Mouse (Mus musculus): ENCODE measurements around the gene Plcz1. TPM values are rescaled to one million over a fixed set of nuclear protein-coding genes. Genes with fewer than 3 reads are reported as not detected.

Plcz1 gene
- not detected for total RNA-seq (2018; cell fraction: chromatin; rRNA removed)
- total RNA-seq (2018; cell fraction: cytosol; rRNA removed) = not detected
- total RNA-seq (2018; cell fraction: nucleus; rRNA removed) = not detected
- polyA plus RNA-seq (2018) = not detected in 3 replicates

DNA sequence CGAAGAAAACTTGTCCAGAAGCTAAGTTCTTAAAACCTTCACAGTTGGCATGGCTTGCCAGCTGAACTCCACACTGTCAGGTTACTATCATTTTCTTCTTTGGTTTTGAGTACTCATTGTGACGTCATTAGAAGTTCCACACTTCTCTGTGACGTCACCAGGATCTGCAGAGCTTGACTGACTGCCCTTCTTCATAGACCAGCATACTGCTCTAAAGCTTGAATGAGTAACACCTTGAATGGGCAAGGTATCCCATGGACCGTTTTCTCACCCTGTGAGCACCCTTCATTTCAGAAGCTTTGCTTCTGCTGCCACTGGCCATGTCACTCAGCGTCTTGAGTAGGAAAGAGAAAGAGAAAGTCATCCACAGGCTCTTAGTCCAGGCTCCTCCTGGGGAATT lies at the start of gene Plcz1:
Gene Plcz1, minus strand, starts transcription at position 101 of the 400 bp plus-strand sequence.
- Histone ChIP-seq H3K4me3 (ENCODE audit: inconsistent target) (no peak within 1 kb of the TSS), H3K36me3 (ENCODE audit: inconsistent target) (no peaks in the 10 kb centered on the region), H3K27ac (no peak within 1 kb of the TSS), H3K79me2 (ENCODE audit: inconsistent target) (no peaks in the 10 kb centered on the region)
- 82% methylated on average over 5 of the region's 5 CpGs for WGBS (ENCODE audit: missing documents)

DNA sequence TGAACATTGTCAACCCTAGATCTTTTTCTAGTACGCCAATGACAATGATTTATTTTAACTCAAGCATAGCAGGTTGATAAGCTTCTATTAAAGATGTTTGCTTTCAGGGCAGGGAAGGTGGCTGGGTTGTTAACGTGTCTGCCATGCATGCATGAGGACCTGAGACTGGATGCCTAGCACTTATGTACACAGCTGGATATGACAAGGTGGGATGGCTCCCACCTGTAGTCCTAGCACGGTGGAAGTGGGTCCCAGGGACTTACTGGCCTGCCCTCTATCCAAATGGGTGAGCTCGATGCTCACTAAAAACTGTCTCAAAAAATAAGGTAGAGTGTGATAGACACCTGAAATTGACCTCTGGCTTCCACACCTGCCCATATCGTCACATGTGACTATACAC lies 48.6 kb upstream of the Plcz1 start:
- Histone ChIP-seq H3K79me2 (ENCODE audit: inconsistent target) (no peaks in the 10 kb centered on the region), H3K36me3 (ENCODE audit: inconsistent target) (no peaks in the 10 kb centered on the region), H3K27ac (no peak overlapping the region), H3K4me3 (ENCODE audit: inconsistent target) (no peak overlapping the region)
- WGBS (ENCODE audit: missing documents) = 80% methylated on average over 5 of the region's 5 CpGs

DNA sequence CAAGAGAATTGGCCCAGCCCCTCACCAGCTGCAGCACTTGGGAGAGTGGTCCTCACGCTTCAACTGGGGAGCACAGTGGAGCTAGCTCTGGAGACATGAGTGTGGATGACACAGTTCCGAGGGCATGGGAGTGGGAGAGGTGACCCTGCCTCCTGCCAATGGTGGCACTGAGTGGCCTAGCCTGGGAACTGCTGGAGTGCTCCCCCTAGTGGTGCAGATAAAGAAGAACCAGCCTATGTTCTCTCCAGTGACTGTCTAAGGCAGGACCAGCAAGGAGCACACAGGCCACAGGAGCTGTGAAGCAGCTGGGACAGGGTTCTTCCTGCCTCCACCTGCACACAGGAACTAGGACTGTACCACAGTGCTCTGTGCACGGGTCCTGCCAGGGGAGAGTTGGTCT lies 40.5 kb upstream of the Plcz1 start:
- Histone ChIP-seq H3K36me3 (ENCODE audit: inconsistent target) (no peaks in the 10 kb centered on the region), H3K27ac (no peak overlapping the region), H3K4me3 (ENCODE audit: inconsistent target) (no peak overlapping the region), H3K79me2 (ENCODE audit: inconsistent target) (no peaks in the 10 kb centered on the region)
- WGBS (ENCODE audit: missing documents) = 75% methylated on average over 3 of the region's 3 CpGs

DNA sequence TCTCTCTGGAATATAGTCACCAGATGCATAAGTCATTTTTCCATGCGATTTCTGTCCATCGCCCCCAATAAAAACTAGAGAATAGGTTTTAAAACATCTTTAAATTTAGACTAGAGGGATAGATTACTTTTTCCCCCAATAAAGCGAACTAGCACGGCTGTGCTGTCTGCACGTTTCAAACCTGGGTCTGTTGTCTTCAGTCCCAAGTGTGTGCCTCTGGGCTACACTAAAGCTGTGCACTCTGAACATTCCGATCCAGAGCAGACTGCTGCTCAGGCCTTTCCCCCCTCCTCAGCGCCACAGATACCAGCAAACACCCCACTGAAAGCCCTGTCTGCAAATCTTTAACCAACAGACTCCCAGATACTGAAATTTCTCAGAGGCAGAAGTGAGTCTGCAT lies 39.7 kb upstream of the Plcz1 start:
- Histone ChIP-seq H3K4me3 (ENCODE audit: inconsistent target) (no peak overlapping the region), H3K27ac (no peak overlapping the region), H3K79me2 (ENCODE audit: inconsistent target) (no peaks in the 10 kb centered on the region), H3K36me3 (ENCODE audit: inconsistent target) (no peaks in the 10 kb centered on the region)
- WGBS (ENCODE audit: missing documents) = 94% methylated on average over 6 of the region's 7 CpGs

DNA sequence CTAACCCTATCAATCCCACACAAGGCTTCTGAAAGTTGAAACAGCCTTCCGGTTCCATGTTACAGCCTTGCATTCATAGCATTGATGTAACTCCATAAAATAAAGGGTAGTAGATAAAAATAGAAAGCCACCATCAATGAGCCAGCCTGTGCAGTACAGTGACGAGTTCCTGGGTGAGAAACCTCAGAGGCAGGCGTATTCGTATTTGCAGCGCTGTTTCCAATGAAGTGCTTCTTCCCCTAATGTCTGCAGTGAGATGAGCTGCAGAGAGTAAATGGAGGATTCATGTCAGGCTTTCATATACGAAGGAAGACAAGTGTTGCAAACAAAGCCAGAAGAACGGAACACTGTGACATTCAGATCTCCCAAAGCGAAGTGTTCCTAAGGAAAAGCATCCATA lies 27.9 kb upstream of the Plcz1 start:
- Histone ChIP-seq H3K27ac (no peak overlapping the region), H3K36me3 (ENCODE audit: inconsistent target) (no peaks in the 10 kb centered on the region), H3K79me2 (ENCODE audit: inconsistent target) (no peaks in the 10 kb centered on the region), H3K4me3 (ENCODE audit: inconsistent target) (no peak overlapping the region)
- 87% methylated on average over 8 of the region's 8 CpGs for WGBS (ENCODE audit: missing documents)

DNA sequence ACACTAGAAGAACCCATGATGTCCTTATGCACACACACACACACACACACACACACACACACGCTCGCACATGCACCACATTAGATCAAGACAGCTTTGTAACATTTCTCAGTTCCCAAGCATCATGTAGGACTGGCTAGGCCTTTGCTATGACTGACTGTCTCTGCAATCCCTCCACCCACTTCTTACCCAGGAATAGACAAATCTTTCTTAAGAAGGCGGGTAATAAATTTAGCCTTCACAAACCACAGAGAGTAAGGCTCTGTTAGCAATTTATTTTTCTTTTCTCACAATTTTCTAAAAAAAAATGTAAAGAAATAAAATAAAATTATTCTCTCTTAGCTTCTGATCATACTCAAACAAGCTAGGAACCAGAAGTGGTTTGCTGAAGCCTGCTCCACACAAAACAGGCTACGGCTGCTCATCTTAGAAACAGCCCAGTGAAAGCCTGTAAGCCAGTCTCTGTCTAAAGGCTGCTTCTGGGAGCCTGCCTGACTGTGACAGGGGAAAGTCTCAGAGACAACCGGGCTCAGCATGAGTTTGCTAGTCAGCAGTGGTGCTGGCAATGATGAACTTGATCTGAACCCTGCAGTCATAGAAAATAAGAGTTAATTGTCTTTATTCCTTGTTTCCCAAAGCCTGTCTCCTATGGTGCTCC lies 13.1 kb upstream of the Plcz1 start:
- H3K36me3 ChIP-seq (ENCODE audit: inconsistent target) = no peaks in the 10 kb centered on the region
- no peaks in the 10 kb centered on the region for H3K79me2 ChIP-seq (ENCODE audit: inconsistent target)
- H3K4me3 ChIP-seq (ENCODE audit: inconsistent target) = no peak overlapping the region
- WGBS (ENCODE audit: missing documents) = 82% methylated on average over 5 of the region's 5 CpGs
- H3K27ac ChIP-seq = no peak overlapping the region

DNA sequence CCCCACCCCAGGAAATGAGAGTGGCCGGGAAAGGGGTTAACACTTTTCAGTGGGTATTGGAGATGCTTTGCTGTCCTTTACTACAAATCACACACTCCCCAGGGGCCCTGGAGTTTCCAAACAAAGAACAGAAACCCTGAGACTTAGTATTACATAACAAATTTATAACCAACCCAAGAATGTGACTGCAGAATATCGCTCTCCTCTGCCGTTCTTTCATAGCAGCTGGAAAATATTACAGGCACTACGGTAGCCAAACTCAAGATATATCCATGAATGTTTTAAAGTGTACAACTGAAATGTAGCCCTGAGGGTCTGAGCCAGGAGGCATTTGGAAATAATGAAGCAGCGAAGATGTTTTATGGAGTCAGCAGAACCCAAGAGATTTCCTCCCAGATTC lies 10.2 kb upstream of the Plcz1 start:
- Histone ChIP-seq H3K36me3 (ENCODE audit: inconsistent target) (no peaks in the 10 kb centered on the region), H3K79me2 (ENCODE audit: inconsistent target) (no peaks in the 10 kb centered on the region), H3K4me3 (ENCODE audit: inconsistent target) (no peak overlapping the region), H3K27ac (no peak overlapping the region)
- 91% methylated on average over 5 of the region's 5 CpGs for WGBS (ENCODE audit: missing documents)

DNA sequence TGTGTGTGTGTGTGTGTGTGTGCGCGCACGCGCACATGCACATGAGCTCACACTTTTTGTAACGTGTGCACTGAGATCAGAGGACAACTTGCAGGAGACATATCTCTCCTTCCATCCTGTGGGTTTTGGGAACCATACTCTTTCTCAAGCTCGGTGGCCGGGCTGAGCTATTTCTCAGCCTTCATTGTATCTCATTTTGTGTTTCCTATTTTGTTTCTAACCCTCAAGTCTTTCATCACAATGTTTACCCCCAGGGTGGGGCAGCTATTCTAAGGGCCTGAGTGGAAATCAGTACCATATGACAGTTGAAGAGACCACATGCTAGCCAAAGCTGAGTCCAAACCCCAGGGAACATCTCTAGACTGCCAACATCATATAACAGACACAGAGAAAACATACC lies 305 bp downstream of the Plcz1 start, which contains the start of gene Capza3:
Gene Capza3, plus strand, starts transcription at position 301 of the 400 bp plus-strand sequence.
- Histone ChIP-seq H3K36me3 (ENCODE audit: inconsistent target) (no peaks in the 10 kb centered on the region), H3K79me2 (ENCODE audit: inconsistent target) (no peaks in the 10 kb centered on the region), H3K4me3 (ENCODE audit: inconsistent target) (no peak within 1 kb of the TSS), H3K27ac (no peak within 1 kb of the TSS)
- WGBS (ENCODE audit: missing documents) = 93% methylated on average over 7 of the region's 7 CpGs

DNA sequence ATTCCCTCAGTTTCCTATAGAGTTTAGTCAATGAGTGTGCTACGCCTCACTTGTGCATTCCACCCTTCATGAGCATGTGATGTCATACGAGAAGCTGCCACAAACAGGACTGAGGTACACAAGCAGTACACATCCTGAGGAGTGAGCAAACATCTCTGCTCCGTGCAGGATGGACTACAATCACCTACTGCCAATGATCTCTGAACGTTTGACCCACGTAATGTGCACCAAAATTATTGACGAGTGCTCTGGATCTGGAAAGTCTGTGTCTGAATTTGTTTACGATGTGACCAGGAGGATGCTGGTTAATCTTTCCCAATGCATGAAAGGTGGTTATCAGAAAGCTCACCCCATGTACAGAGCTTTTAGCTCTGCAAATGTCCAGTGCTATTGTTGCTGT lies 16.9 kb downstream of the Plcz1 start:
- WGBS (ENCODE audit: missing documents) = 79% methylated on average over 7 of the region's 7 CpGs
- Histone ChIP-seq H3K27ac (no peak overlapping the region), H3K79me2 (ENCODE audit: inconsistent target) (no peaks in the 10 kb centered on the region), H3K4me3 (ENCODE audit: inconsistent target) (no peak overlapping the region), H3K36me3 (ENCODE audit: inconsistent target) (no peaks in the 10 kb centered on the region)

DNA sequence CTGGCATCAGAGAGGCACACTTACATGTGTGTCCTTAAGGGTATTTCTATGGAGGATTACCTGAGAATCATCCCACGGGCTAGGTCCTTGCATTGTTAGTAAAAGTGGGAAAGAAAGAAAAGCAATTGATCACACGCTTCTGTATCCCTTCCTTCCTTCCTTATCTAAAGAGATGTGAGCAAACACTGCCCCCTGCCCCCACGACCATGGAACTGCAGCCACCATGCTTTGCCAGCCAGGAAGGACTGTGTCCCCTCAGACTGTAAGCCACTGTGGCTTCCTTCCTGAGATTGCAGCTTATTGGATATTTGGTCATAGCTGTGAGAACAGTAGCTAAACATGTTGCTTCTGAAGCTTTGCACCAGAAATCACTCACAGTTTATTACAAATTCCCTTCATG lies 36.1 kb downstream of the Plcz1 start:
- 88% methylated on average over 3 of the region's 3 CpGs for WGBS (ENCODE audit: missing documents)
- no peak overlapping the region for H3K4me3 ChIP-seq (ENCODE audit: inconsistent target)
- H3K27ac ChIP-seq = no peak overlapping the region
- no peaks in the 10 kb centered on the region for H3K79me2 ChIP-seq (ENCODE audit: inconsistent target)
- no peaks in the 10 kb centered on the region for H3K36me3 ChIP-seq (ENCODE audit: inconsistent target)

DNA sequence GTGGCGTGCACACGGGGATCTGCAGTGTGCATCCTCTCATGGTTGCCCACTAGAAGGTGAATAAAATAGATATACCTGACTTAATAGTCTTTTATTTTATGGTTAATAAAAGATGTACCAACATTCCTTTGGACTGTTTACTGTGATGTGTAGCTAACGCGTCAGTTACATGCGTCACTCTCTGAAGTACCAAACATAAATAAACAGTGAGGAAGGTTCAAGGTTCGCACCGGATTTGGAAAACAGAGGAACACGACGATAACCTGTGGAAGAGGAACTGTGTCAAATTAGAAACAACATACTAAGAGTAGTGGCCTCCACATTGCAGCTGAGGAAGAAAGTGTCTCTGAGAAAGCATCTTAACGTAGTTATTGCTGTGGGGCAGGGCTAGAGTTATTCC lies 51.7 kb downstream of the Plcz1 start:
- 97% methylated on average over 10 of the region's 10 CpGs for WGBS (ENCODE audit: missing documents)
- H3K4me3 ChIP-seq (ENCODE audit: inconsistent target) = no peak overlapping the region
- no peaks in the 10 kb centered on the region for H3K79me2 ChIP-seq (ENCODE audit: inconsistent target)
- H3K27ac ChIP-seq = no peak overlapping the region
- H3K36me3 ChIP-seq (ENCODE audit: inconsistent target) = no peaks in the 10 kb centered on the region

DNA sequence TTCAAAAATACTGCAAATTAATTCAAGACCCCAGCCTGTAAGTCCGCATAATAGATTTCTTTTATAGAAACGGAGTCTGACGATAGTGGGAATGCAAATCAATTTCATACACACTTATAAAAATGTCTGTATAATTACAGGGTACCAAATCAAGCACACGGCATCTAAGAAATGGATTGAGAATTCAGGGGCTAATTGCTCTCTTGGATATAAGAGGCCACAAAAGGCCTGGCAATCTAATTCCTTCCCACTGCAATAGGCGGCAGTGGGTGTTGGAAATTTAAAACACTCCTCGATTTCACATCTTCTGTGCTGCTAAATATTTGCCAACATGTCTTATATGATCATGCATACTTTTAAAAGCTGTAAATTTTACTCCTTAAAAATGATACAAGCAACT lies 52.2 kb downstream of the Plcz1 start:
- Histone ChIP-seq H3K79me2 (ENCODE audit: inconsistent target) (no peaks in the 10 kb centered on the region), H3K36me3 (ENCODE audit: inconsistent target) (no peaks in the 10 kb centered on the region), H3K4me3 (ENCODE audit: inconsistent target) (no peak overlapping the region), H3K27ac (no peak overlapping the region)
- WGBS (ENCODE audit: missing documents) = 95% methylated on average over 6 of the region's 6 CpGs

DNA sequence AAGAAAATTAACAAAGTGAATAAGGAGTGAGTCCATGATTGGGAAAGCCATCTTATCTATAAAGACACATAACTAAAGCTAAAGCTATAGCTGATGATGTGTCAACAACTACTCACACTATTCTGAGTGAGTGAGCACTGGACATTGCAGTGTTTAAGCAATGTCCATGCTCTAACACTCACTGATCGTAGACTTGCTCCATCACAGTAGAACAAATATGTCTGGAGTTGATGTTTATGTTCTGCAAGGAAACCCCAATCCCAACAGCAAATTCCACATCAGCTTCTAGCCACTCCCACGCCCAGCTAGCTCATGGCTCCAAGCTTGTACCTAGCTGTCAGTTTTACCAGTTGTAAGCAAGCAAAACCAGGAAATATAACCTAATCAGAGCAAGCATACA lies 54.7 kb downstream of the Plcz1 start:
- Histone ChIP-seq H3K27ac (no peak overlapping the region), H3K4me3 (ENCODE audit: inconsistent target) (no peak overlapping the region), H3K79me2 (ENCODE audit: inconsistent target) (no peaks in the 10 kb centered on the region), H3K36me3 (ENCODE audit: inconsistent target) (no peaks in the 10 kb centered on the region)
- 77% methylated on average over 2 of the region's 2 CpGs for WGBS (ENCODE audit: missing documents)

DNA sequence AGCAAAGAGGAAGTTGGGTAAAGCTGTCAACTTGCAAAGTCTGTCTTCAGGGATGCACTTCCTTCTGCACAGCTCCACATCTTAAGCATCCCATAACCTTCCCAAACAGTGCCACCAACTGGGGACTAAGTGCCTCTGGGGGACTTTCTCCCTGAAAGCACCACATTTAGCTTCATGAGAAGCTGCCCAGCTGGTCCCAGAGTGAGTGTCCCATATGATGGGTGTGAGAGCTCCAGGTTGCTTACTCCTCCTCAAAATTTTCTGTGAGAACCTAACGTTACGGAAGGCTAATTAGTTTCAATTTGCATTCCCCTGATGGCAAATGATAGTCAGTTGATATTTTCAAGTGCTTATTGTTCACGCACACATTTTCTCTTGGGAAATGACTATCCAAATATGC lies 57.2 kb downstream of the Plcz1 start:
- Histone ChIP-seq H3K4me3 (ENCODE audit: inconsistent target) (no peak overlapping the region), H3K36me3 (ENCODE audit: inconsistent target) (no peaks in the 10 kb centered on the region), H3K79me2 (ENCODE audit: inconsistent target) (no peaks in the 10 kb centered on the region), H3K27ac (no peak overlapping the region)
- 95% methylated on average over 3 of the region's 3 CpGs for WGBS (ENCODE audit: missing documents)

DNA sequence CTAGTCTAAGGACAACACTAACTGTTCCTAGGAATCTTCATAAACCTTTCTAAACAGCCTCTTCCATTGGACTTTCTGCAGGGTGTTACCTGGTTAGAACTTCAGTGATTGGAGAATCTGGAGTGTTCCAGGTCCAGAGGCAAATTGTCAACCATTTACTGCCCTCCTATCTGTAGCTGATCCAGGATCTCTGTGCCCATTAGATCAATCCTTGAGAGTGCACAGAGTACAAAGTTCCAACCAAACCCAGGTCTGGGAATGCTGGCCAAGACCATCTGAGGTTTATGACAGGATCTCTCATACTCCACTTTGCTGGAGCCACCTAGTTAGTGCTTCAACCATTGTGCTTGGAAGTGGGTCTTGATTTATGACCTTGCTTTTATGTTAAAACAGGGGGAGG lies 60.2 kb downstream of the Plcz1 start:
- no peak overlapping the region for H3K27ac ChIP-seq
- no peaks in the 10 kb centered on the region for H3K79me2 ChIP-seq (ENCODE audit: inconsistent target)
- no peak overlapping the region for H3K4me3 ChIP-seq (ENCODE audit: inconsistent target)
- H3K36me3 ChIP-seq (ENCODE audit: inconsistent target) = no peaks in the 10 kb centered on the region

DNA sequence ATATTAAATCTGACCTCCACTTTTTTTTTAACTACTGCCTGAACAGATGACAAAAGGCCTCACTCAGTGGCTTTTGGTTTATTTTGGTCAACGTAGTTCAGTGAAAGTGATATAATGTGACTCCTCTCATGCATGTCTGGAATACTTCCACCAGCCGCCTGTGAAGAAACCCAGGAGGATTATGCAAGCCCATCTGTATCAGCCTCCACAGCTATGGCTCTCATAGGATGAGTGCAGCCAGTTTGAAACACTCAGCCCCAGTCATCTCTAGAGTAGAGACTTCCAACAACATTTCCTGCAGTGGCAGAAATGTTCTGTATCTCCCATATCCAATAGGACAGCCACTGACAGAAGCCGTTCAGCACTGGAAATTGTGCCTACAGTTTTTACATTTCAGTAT lies 63.1 kb downstream of the Plcz1 start:
- no peaks in the 10 kb centered on the region for H3K79me2 ChIP-seq (ENCODE audit: inconsistent target)
- no peak overlapping the region for H3K27ac ChIP-seq
- H3K4me3 ChIP-seq (ENCODE audit: inconsistent target) = no peak overlapping the region
- no peaks in the 10 kb centered on the region for H3K36me3 ChIP-seq (ENCODE audit: inconsistent target)
- WGBS (ENCODE audit: missing documents) = 89% methylated on average over 2 of the region's 3 CpGs

All from macrophage (primary cell).